8 mouse cellular contexts compared by ENCODE assay signal in genomic region chr9:89704265-89705196, GRCm38 (mm10). TPM values are rescaled to one million over a fixed set of nuclear protein-coding genes. Genes with fewer than 3 reads are reported as not detected.
A peak's percentile ranks its signal among the peaks of the same experiment; 100 is the strongest.
DNase-seq lines count a peak whose midpoint lies in the region; ATAC-seq and TF ChIP-seq lines count a peak whose summit lies in the region.

TSS of gene Tmed3 (minus strand) at chr9:89705068.

- peak; percentile 76 for TF ChIP-seq POLR2A in cortical plate, adult 2 months (IDR thresholded peaks at IDR 0.05; ENCODE audit: extremely low read depth, insufficient read depth, low read length)

- H3K36me3 ChIP-seq in megakaryocyte, embryonic 14.5 days (replicated peaks; ENCODE audit: low read length): peaks cover 37% of the 10 kb centered on the region

- peaks cover 3% of the 10 kb centered on the region for H3K27me3 ChIP-seq in megakaryocyte, embryonic 14.5 days (replicated peaks)

- peak; percentile 98 for ATAC-seq in activated CD4-positive, CD25-positive, alpha-beta regulatory T cell, adult 4 months

- peak within 1 kb of the TSS; percentile 49; the same call in 1 of the 2 replicates for H3K27ac ChIP-seq in cortical plate, adult 2 months (ENCODE audit: insufficient read depth, low read length)

- DNase-seq in gastrocnemius, adult 8-10 months (ENCODE audit: low spot score in 2 of 2): peak; percentile 76 to 82
- DNase-seq in hindlimb bud, embryonic 11.5 days (ENCODE audit: extremely low spot score, low read depth, low spot score): peak; percentile 61
- DNase-seq in left cerebral cortex, adult 8-10 months (ENCODE audit: low spot score in 2 of 2): peak; percentile 83 to 94
- DNase-seq in right cerebral cortex, postnatal 10 days (ENCODE audit: low spot score in 2 of 2): peak; percentile 95 to 96
- peak; percentile 87 for DNase-seq in urinary bladder, postnatal 25 days (ENCODE audit: low spot score)

- peak within 1 kb of the TSS; percentile 78 for H3K4me3 ChIP-seq in cortical plate, adult 2 months (ENCODE audit: insufficient read depth, low read length)
- H3K4me3 ChIP-seq in megakaryocyte, embryonic 14.5 days (replicated peaks): peak within 1 kb of the TSS; percentile 97

- no peaks in the 10 kb centered on the region for H3K9me3 ChIP-seq in megakaryocyte, embryonic 14.5 days

- peaks cover 4% of the 10 kb centered on the region; the same call in 1 of the 2 replicates for H3K4me1 ChIP-seq in cortical plate, adult 2 months (ENCODE audit: control insufficient read depth, insufficient read depth, low read length)
- H3K4me1 ChIP-seq in megakaryocyte, embryonic 14.5 days: peaks cover 37% of the 10 kb centered on the region

- TF ChIP-seq CTCF in cortical plate, adult 2 months (IDR thresholded peaks at IDR 0.05; ENCODE audit: extremely low read depth, insufficient read depth, low read length): 0 out of 2 replicates have a peak, but pooled peaks have one; percentile 5

RNA-seq across cellular contexts. Expression of gene Tmed3, which starts in this region (rescaled TPM):
- 10 to 100 TPM; 65.9 to 76.1 TPM for polyA plus RNA-seq in activated CD4-positive, CD25-positive, alpha-beta regulatory T cell, adult 4 months (2017; shearing (Covaris generic))
- 47.0 and 50.8 TPM in 2 replicates for polyA plus RNA-seq in cortical plate, adult 2 months (2012; rRNA removed)
- 10 to 100 TPM; 11.8 to 14.8 (median 13.9) TPM for total RNA-seq in gastrocnemius, adult 8-10 months (2022)
- 10 to 100 TPM; 27.6 to 37.8 (median 33.4) TPM for total RNA-seq in left cerebral cortex, adult 8-10 months (2022)
- 51.8 and 64.5 TPM in 2 replicates for polyA plus RNA-seq in megakaryocyte, embryonic 14.5 days (2012; ENCODE audit: insufficient read depth, low replicate concordance)

Comparison
In these comparisons a context has a peak if more than half of its experiments do, and no peak if none do; other contexts are left out.
1. Peak in every context shown above with its lines: DNase-seq, ATAC-seq, H3K4me3 ChIP-seq and H3K27ac ChIP-seq.